Mouse (Mus musculus) spleen, adult 2 months (tissue): ENCODE results near the gene Rnf186. TPM values are rescaled to one million over a fixed set of nuclear protein-coding genes. Genes with fewer than 3 reads are reported as not detected.

Experiments
- DNase-seq, 2 experiments: peaks; one replicate each; pipeline versions ENCODE4 v3.0.0 to v3.0.0-alpha.2; 2012 to 2021; ENCODE audit warnings: low spot score in 2 of 2, low read depth in 1 of 2
- H3K27ac ChIP-seq: fragments of 200-500 bp; 2 replicates; pipeline ENCODE4 v1.5.1; 2012; ENCODE audit warnings: low read length, inconsistent platforms; ENCODE audit not compliant: insufficient read depth
- H3K27me3 ChIP-seq: fragments of 200-500 bp; 2 replicates; pipeline ENCODE4 v1.6.1; 2012; ENCODE audit warnings: mild to moderate bottlenecking, moderate library complexity, low read length, inconsistent platforms; ENCODE audit not compliant: control insufficient read depth, insufficient read depth
- H3K36me3 ChIP-seq: fragments of 200-500 bp; 2 replicates; pipeline ENCODE4 v1.6.1; 2012; ENCODE audit warnings: mild to moderate bottlenecking, low read length, inconsistent platforms; ENCODE audit not compliant: control insufficient read depth, insufficient read depth
- H3K4me1 ChIP-seq: fragments of 200-500 bp; 2 replicates; pipeline ENCODE4 v1.6.1; 2011; ENCODE audit warnings: inconsistent platforms; ENCODE audit not compliant: control insufficient read depth, insufficient read depth, insufficient read length
- H3K4me3 ChIP-seq: fragments of 200-500 bp; 2 replicates; pipeline ENCODE4 v1.5.1; 2011; ENCODE audit warnings: mild to moderate bottlenecking, inconsistent platforms; ENCODE audit not compliant: insufficient read depth, insufficient read length; ENCODE audit errors: extremely low read depth
- CTCF ChIP-seq: fragments of 200-500 bp; IDR thresholded peaks from 2 replicates; pipeline ENCODE4 v1.5.1; 2011; ENCODE audit warnings: mild to moderate bottlenecking, inconsistent platforms; ENCODE audit not compliant: insufficient read depth, insufficient read length, insufficient replicate concordance; ENCODE audit errors: extremely low read depth
- POLR2A ChIP-seq: fragments of 200-500 bp; IDR thresholded peaks from 2 replicates; pipeline ENCODE4 v1.6.1; 2011; ENCODE audit warnings: low read depth, low read length, inconsistent platforms
- WGBS: fragments of 180-500 bp; shearing (Covaris S2); methylation state at CpG from one replicate; pipeline ENCODE4 v1.1.7; 2018; 5-methylcytosine and 5-hydroxymethylcytosine counted together
- polyA plus RNA-seq: library from polyadenylated mRNA; depleted of rRNA; stranded (reverse); fragments of >200 nt; gene quantifications from 2 replicates; pipeline ENCODE4 v1.2.3, GENCODE M21; 2012

Gene Rnf186
- polyA plus RNA-seq, 1 experiment = 0.06 TPM

DNA sequence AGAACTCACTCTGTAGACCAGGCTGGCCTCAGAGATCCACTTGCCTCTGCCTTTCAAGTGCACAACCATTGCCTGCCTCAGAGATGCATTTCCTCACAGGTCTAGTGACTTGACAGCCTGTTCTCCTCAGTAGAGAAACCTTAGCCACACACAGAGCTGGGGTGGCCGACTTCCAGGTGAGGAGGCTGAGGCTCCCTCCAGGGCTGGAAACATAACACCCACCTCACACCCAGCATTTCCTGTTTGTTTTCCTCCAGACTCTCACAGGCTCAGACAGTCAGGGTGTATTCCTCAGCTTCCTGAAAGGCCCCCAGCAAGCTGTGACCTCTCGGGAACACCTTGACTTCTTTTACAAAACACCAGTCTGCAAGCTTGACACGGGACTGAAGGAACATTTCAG lies 8.3 kb downstream of the Rnf186 start:
- TF ChIP-seq POLR2A (no peak), CTCF (no peak)
- Histone ChIP-seq H3K27ac (no peak overlapping the region), H3K36me3 (peaks cover 1% of the 10 kb centered on the region; the same call in 1 of the 2 replicates), H3K4me3 (no peak overlapping the region), H3K27me3 (no peaks in the 10 kb centered on the region), H3K4me1 (peaks cover 6% of the 10 kb centered on the region; the same call in 1 of the 2 replicates)
- no peak for DNase-seq
- WGBS = 79% methylated on average over 3 of the region's 3 CpGs

DNA sequence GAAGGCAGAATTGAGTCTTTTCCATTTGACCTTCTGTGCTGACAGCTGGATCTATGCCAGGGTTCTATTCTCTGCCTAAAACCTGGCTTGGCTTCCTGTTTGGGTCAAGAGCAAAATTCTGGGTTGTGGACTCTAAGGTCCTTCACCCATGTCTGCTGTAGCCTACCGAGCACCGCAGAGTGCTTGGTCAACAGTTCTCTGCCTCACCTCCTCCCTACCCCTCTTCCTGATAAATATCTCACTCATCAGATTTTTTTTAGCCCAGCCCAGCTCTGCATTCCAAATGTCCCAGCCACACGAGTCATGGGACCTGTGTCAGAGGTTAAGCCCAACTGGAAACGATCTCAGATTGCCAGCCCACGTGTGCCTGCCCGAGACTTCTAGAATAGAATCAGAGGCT lies 9.1 kb downstream of the Rnf186 start:
- 84% methylated on average over 6 of the region's 6 CpGs for WGBS
- DNase-seq = no peak
- H3K36me3 ChIP-seq = peaks cover 1% of the 10 kb centered on the region; the same call in 1 of the 2 replicates
- peaks cover 6% of the 10 kb centered on the region; the same call in 1 of the 2 replicates for H3K4me1 ChIP-seq
- no peak overlapping the region for H3K27ac ChIP-seq
- no peaks in the 10 kb centered on the region for H3K27me3 ChIP-seq
- TF ChIP-seq CTCF (no peak), POLR2A (no peak)
- no peak overlapping the region for H3K4me3 ChIP-seq

DNA sequence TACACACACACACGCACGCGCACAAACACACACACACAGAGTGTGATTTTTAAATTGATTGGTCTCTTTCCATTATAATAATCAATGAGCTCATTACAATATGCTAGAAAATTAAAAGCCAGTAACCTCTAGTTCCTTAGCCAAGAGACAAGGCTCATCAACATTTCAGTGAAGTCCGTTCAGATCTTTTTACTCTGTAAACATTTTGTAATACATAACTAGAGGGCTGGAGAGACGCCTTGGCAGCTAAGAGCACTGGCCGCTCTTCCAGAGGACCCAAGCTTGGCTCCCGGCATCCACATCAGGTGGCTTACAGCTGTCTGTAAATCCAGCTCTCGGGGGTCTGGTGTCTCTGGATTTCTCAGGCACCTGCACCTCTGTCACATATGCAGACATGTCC lies 13.1 kb downstream of the Rnf186 start:
- DNase-seq = no peak
- TF ChIP-seq POLR2A = no peak
- no peaks in the 10 kb centered on the region for H3K27me3 ChIP-seq
- 95% methylated on average over 8 of the region's 8 CpGs for WGBS
- H3K4me3 ChIP-seq = no peak overlapping the region
- no peak overlapping the region for H3K27ac ChIP-seq
- H3K4me1 ChIP-seq = no peaks in the 10 kb centered on the region
- H3K36me3 ChIP-seq = peaks cover 4% of the 10 kb centered on the region

DNA sequence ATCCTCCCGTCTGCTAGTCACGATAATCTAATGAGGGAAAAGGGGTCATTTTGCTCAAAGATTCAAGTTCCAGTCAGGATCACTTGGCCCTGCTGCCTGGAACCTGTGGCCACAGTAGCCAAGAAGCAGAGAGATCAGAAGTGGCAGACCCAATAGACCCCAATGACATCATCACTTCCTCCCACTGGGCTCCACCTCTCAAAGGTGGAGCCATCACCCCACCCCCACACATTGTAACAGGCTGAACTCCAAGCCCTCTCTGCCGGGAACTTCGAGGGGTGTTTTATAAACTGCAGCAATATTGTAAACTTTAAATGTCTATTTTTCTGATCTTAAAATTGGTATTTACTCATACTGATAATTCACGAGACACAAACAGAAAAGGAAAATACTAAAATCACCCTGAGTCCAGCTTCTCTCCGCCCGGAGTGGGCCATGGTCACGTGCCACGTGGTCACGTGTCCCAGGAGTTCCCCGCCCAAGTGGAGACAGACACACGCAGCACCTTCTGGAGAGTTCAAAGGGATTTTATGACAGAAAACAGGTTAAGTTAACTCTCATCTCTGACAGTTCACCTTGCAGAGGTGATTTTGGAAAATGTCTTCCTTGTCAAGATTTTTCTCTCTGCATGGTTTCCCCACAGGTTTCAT lies 14.0 kb downstream of the Rnf186 start:
- WGBS = 85% methylated on average over 12 of the region's 12 CpGs
- H3K4me1 ChIP-seq = no peaks in the 10 kb centered on the region
- H3K27ac ChIP-seq = no peak overlapping the region
- H3K4me3 ChIP-seq = no peak overlapping the region
- H3K36me3 ChIP-seq = peaks cover 5% of the 10 kb centered on the region
- DNase-seq = no peak
- no peaks in the 10 kb centered on the region for H3K27me3 ChIP-seq
- no peak for TF ChIP-seq POLR2A
- no peak for TF ChIP-seq CTCF

DNA sequence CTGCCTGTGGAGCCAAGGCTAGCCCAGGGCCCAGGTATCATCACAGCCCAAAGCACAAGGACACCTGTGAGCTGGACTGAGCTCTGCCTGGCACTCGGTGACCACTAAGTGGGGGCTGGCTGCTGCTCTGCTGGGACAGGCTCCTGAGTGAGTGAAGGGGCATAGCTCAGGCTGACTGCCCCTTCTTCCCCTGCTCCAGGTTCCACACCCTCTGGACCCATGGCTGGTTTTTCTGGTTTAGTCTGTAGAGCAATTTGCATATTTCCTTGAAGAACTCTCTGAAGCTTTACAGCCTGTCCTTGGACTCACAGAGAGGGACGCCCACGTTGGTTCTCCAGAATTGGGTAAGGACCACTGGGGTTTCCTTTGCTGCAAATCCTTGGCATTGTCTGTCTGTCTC lies 16.5 kb downstream of the Rnf186 start:
- DNase-seq = no peak
- 91% methylated on average over 3 of the region's 3 CpGs for WGBS
- no peak overlapping the region for H3K27ac ChIP-seq
- H3K36me3 ChIP-seq = peaks cover 14% of the 10 kb centered on the region
- no peaks in the 10 kb centered on the region for H3K4me1 ChIP-seq
- H3K4me3 ChIP-seq = no peak overlapping the region
- no peaks in the 10 kb centered on the region for H3K27me3 ChIP-seq
- no peak for TF ChIP-seq CTCF

DNA sequence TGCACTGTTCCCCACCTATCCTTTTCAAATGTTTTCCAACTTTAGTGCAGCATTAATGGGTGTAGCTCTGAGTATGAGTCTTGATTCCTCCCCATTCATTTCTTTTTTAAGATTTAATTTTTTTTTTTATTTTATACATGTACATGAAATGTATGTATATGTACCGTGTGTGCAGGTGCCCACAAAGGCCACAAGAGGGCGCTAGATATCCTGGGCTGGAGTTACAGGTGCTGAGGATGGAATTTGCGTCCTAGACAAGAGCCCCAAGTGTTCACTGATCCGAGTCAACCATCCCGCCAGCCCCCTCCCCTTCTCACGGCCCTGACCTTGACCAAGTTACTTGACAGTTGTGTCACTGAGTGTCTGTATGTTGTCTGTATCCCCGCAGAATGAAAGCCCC lies 17.8 kb downstream of the Rnf186 start:
- no peak for DNase-seq
- WGBS = 88% methylated on average over 7 of the region's 7 CpGs
- no peaks in the 10 kb centered on the region for H3K27me3 ChIP-seq
- H3K36me3 ChIP-seq = peaks cover 14% of the 10 kb centered on the region
- no peak overlapping the region for H3K4me3 ChIP-seq
- no peak overlapping the region for H3K27ac ChIP-seq
- no peaks in the 10 kb centered on the region for H3K4me1 ChIP-seq
- TF ChIP-seq CTCF = no peak
- no peak for TF ChIP-seq POLR2A

DNA sequence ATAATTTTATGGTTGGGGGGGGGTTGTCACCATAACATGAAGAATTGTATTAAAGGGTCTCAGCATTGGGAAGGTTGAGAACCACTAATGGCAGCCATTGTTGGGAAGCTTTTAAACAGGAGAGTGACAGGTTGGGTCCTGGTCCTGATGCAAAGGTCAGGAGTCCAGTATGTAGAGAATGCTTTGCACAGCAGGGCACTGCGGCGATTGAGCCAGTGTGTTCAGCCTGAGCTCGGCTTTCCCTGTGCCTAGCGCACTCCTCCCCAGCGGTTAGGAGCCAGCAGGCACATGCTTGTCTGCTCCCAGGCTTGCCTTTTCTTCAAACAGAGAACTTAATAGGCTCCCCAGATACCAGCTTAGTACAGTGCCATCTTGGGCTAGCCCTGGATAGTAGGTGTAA lies 19.4 kb downstream of the Rnf186 start:
- no peak for DNase-seq
- TF ChIP-seq POLR2A (no peak), CTCF (no peak)
- H3K27ac ChIP-seq = no peak overlapping the region

More for the DNA sequence above, 19.4 kb downstream of the Rnf186 start:
- no peak overlapping the region for H3K4me3 ChIP-seq
- 97% methylated on average over 5 of the region's 5 CpGs for WGBS
- peaks cover 19% of the 10 kb centered on the region for H3K36me3 ChIP-seq
- no peaks in the 10 kb centered on the region for H3K27me3 ChIP-seq
- H3K4me1 ChIP-seq = no peaks in the 10 kb centered on the region
